Mouse (Mus musculus) brown adipose tissue, adult 24 weeks (tissue): Measurements from ENCODE around the gene Zbtb17. TPM values are rescaled to one million over a fixed set of nuclear protein-coding genes. Genes with fewer than 3 reads are reported as not detected.

Experiments
- H3K27ac ChIP-seq: fragments of 200-500 bp; replicated peaks from 2 replicates; pipeline ENCODE4 v1.5.1; 2012; ENCODE audit warnings: low read depth, mild to moderate bottlenecking, low read length
- H3K4me1 ChIP-seq: fragments of 200-500 bp; 2 replicates; pipeline ENCODE4 v1.6.1; 2012; ENCODE audit warnings: low read length, mixed read lengths; ENCODE audit not compliant: control insufficient read depth, insufficient read depth, insufficient read length
- H3K4me3 ChIP-seq: fragments of 200-500 bp; 2 replicates; pipeline ENCODE4 v1.5.1; 2012; ENCODE audit warnings: low read depth, mild to moderate bottlenecking, low read length, moderate library complexity; ENCODE audit not compliant: insufficient read depth
- polyA plus RNA-seq: library from polyadenylated mRNA; stranded (reverse); fragments of >200 nt; gene quantifications from 2 replicates; pipeline ENCODE4 v1.2.4, GENCODE M21; 2012; ENCODE audit not compliant: missing spikeins, insufficient read depth, insufficient read length

Zbtb17 gene
- polyA plus RNA-seq, 1 experiment: 5.1 TPM

DNA sequence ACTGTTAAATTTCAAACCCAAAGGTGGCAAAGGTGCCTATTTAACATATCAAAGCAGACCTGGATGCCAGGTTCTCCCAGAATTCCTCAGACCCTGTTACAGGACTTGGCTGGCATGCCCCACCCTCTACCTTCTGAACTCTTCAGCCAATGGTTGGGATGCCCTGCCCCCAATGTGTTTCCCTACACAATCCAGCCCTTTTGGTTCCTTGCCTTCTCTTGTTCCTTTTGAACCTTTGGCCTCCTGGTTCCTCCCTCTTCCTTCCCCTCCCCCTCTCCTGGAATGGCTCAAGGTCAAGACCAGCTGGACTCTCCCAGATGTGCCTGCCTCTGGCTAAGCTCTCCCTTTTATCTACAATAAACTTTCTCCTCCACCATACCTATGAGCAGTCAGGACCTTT, 3.6 kb upstream of the Zbtb17 start:
- Histone ChIP-seq H3K27ac (no peak overlapping the region), H3K4me1 (peaks cover 12% of the 10 kb centered on the region), H3K4me3 (no peak overlapping the region)

DNA sequence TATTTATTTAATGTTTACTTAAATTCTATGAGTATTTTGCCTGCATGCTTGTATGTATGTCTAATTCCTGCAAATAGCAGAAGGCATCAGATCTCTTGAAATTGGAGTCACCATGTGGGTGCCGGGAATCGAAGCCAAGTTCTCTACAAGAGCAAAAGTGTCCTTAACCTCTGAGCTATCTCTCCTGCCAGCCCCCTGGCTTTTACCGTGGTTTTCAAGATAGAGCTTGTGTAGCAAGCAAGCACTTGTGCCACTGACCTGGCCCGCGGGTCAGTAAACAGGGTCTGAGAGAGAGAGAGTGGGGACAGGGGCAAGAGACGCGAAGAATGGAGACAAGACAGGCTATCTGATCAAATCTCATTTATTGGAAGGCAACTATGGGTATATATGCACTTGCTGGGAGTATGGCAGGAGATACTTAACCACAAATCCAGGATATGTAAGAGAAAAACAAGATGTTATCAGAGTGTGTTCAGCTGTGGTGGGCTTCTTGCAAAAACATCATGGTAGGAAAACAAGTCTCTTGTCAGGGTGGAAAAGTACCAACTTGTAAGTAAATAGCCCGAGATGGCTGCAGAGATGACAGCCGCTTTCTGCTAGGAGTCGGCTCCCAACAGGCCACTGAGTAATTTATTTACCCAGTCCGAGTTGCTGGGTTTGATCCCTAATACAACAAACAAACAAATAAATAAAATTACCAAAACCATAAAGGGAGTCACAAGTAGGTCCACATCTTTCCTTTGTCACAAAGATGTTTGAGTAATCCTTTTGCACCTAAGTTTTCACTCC, 619 bp upstream of the Zbtb17 start:
- peaks cover 12% of the 10 kb centered on the region for H3K4me1 ChIP-seq
- peak overlapping the region; percentile 62; the same call in 1 of the 2 replicates for H3K27ac ChIP-seq
- peak overlapping the region; percentile 88 for H3K4me3 ChIP-seq

DNA sequence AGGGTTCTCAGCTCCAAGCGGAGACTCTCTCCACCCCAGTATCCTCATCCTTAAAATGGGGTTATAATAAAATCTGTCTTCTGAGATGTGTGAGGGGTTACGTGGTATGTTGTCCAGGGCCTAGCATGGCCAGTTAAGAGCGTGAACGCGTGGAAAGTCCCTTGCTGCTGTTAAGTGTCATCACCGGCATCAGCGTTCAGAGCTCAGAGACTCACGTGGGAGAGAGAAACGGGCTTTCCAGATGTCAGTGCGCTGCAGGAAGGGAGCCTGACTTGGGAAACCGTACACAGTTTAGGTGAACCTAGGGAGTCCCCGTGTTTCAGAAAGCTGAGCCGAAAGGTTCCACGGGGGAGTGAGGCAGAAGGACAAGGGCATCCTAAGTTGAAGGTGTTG, 870 bp downstream of the Zbtb17 start:
- peak overlapping the region; percentile 84 for H3K4me3 ChIP-seq
- no peak overlapping the region for H3K27ac ChIP-seq
- peaks cover 12% of the 10 kb centered on the region for H3K4me1 ChIP-seq

DNA sequence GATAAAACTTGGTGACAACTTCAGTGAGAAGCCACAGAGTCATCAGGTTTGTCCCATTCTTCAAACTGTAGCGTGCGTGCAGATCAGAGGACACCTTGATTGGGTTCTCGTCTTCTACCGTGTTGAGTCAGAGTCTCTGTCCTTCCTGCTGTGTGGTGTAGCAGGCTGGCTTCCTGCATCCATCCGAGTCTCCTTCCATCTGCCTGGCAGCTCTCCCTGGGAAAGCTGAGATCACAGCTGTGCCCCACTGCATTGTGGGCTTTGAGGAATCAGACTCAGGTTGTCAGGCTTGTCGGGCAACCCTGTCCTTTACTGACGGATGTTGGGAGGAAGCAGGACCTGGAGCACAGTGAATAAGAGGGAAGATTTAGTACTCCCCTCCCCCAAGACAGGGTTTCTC, 1.8 kb downstream of the Zbtb17 start:
- no peak overlapping the region for H3K27ac ChIP-seq
- no peak overlapping the region for H3K4me3 ChIP-seq
- H3K4me1 ChIP-seq: peaks cover 7% of the 10 kb centered on the region; the same call in 1 of the 2 replicates

DNA sequence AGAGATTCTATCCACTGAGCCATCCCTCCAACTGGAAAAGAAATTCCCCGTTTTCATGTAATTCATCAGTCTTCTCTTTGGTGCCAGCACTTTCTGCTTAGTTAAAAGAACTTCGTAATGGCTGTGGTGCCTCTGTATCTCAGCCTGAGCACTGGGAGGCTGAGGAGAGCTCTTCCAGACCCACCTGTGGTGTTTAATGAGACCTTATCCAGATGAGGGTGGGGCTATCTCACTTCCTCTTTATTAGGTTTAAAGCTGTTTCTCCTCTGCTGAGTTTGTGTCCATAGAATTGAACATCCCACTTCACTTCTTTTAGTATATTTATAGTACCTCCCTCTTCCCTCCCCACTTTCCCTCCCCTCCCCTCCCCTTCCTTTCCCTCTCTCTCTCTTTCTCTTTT, 6.8 kb downstream of the Zbtb17 start:
- no peak overlapping the region for H3K4me3 ChIP-seq
- no peak overlapping the region for H3K27ac ChIP-seq
- peaks cover 7% of the 10 kb centered on the region; the same call in 1 of the 2 replicates for H3K4me1 ChIP-seq

DNA sequence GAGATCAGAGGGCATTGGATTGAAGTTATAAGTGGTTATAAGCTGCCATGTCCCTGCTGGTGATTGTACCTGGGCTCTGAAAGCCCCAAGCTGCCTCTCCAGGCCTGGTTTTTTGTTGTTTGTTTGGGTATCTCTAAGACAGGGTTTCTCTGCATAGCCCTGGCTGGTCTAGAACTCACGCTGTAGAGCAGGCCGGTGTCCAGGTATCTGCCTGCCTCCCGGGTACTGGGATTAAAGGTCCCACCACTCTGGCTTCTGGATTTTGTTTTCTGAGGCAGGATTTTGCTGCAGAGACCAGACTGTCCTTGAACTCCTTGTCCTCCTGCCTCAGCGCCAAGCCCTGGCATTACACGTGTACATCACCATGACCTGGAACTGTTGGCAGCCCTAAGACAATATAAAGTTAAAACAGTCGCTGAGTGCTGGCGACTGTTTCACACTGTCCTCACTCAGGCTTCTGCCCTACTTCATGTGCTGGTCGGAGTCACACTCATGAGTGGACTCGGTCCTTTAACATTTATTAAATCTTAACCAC, 7.5 kb downstream of the Zbtb17 start:
- Histone ChIP-seq H3K4me1 (0 out of 2 replicates have a peak, but pooled peaks cover 7% of the 10 kb centered on the region), H3K4me3 (no peak overlapping the region), H3K27ac (no peak overlapping the region)

DNA sequence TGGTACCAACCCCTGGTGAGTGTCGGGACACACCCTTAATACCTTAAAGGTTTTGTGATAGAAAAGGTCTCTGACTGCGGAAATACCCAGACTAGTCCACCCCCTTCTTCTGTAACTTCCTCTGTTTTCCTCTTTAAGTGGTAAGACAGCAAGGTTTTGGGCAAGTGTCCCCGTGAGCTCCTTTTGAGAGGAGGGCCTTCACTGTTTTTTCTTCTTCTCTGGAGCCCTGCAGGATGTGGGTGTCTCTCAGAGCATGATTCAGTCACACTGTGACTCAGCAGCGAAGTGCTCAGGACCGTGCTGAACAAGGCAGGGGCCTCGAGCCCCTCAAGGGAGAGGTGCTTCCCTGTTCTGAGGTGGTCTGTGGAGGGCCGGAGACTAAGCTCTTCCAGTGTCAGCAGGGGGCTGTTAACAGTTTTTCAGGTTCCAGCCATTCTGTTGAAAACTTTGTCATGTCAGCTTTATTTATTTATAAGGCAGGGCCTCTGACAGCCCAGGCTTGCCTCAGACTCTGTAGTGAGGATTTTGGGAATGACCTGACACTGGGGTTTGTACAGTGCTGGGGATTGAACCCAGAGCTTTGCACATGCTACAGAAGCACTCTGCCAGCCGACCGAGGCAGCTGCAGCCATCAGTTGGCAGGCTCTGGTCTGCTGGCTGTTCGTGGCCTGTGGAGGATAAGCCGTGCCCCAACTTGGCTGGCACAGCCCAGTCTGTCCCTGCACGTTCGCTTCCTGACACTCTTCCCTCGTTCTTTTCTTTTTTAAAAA, 10.3 kb downstream of the Zbtb17 start:
- H3K27ac ChIP-seq: no peak overlapping the region
- H3K4me3 ChIP-seq: no peak overlapping the region
- 0 out of 2 replicates have a peak, but pooled peaks cover 7% of the 10 kb centered on the region for H3K4me1 ChIP-seq

DNA sequence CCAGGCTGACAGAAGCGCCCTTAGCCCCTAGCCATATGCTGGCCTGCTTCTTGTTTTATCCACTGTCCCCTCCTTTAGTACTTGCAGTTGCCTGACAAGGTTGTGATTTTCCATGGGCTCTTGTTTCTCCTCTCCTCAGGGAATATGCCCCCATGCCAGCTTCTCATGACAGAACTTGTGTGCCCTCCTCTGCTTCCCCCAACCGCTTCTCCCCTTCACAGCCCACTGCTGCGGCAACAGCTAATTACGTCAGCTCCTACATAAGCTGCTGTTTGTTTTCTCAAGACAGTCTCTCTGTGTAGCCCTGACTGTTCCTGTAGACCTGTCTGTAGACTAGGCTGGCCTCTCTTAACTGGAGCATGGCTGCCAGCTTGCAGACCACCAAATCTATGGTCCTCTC, 11.1 kb downstream of the Zbtb17 start:
- Histone ChIP-seq H3K4me1 (0 out of 2 replicates have a peak, but pooled peaks cover 7% of the 10 kb centered on the region), H3K27ac (no peak overlapping the region), H3K4me3 (no peak overlapping the region)

DNA sequence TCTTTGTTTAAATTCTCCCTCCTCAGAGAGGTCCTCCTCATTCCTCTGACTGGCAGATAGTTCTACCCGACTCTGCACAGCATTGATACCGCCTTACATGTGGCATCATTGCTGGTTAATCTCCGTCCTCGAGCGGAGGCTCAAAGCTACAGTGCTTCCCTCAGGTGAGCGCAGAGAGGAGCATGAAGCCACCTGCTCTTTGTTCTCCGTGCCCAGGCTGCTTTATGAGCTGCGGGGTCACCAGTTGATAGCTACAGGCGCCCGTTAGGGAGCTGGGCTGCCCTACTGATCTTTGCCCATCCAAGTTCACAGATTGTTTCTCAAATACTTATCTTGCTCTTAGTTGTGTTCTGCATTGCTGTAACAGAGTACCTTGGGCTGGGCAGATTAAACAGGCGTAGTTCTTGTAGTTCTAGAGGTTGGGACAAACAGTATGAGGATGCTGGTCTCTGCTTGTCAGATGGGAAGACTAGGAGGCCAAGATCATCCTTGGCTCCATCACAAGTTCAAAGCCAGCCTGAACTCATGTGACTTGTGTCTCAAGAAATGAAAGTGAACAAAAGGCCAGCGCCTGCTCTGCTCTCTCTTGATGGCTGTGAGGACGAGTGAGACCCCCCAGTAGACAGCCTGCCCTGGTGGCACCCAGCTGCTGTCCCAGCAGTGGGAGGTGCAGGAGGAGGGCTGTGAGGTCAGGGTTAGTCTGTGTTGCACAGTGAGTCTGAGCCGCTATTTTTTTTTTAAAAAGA, 11.9 kb downstream of the Zbtb17 start:
- H3K4me3 ChIP-seq: no peak overlapping the region
- 0 out of 2 replicates have a peak, but pooled peaks cover 7% of the 10 kb centered on the region for H3K4me1 ChIP-seq
- no peak overlapping the region for H3K27ac ChIP-seq

DNA sequence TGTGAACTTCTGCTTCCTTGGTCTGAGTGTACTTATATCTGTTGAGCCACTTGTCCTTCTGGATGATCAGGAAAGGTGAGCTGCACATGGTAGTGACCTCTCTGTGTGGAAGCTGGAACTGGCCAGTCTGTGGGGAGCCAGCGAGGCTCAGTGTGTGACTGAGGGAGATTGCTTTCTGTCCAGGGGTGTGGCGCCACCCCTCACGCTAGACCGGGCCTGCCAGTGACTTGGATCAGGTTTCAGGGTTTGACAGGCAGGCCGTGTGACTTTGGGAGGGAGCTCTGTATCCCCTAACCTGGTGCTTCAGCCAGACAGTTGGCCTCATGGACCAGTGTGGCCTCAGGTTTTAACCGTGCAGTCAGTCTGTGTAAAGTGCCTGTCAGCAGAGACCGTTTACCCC, 13.8 kb downstream of the Zbtb17 start:
- Histone ChIP-seq H3K27ac (no peak overlapping the region), H3K4me1 (0 out of 2 replicates have a peak, but pooled peaks cover 7% of the 10 kb centered on the region), H3K4me3 (no peak overlapping the region)

DNA sequence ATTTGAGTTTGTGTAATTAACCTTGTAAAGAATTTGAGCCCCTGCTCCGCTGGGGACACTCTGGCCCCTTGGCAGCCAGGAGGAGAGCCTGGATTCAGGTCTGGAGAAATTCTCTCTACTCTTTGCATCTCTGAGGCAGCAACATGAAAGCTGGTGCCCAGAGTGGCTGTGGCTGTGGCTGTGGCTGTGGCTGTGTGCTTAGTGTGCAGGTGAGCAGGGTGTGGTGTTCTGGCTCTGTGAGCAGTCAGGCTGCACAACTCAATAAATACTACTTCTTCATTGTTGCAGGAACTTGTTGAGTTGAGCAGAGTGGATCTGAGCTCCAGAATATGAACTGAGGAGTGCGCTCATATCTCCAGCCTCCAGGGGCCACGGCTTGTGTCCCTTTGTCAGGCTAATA, 14.4 kb downstream of the Zbtb17 start:
- H3K27ac ChIP-seq: no peak overlapping the region
- H3K4me1 ChIP-seq: 0 out of 2 replicates have a peak, but pooled peaks cover 7% of the 10 kb centered on the region

DNA sequence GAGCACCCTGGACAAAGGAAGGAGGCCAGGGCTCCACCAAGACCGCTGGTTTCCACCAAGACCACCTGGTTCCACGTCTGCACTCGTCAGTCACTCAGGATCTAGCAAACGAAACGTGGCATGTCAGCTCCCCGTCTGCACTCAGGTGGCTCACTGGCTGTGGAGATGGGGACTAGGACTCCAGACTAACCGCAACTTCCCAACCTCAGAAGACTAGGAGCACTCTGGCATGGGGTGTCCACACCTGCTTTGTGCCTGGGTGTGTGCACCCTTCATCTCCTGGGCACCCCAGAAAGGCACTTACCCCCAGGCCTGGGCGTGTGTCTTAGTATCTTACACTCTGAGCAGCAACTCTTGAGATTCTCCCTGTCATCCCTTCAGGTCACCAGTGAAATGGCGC, 15.3 kb downstream of the Zbtb17 start:
- H3K27ac ChIP-seq: no peak overlapping the region
- 0 out of 2 replicates have a peak, but pooled peaks cover 2% of the 10 kb centered on the region for H3K4me1 ChIP-seq
- no peak overlapping the region for H3K4me3 ChIP-seq

More for the DNA sequence above, 14.4 kb downstream of the Zbtb17 start:
- no peak overlapping the region for H3K4me3 ChIP-seq

DNA sequence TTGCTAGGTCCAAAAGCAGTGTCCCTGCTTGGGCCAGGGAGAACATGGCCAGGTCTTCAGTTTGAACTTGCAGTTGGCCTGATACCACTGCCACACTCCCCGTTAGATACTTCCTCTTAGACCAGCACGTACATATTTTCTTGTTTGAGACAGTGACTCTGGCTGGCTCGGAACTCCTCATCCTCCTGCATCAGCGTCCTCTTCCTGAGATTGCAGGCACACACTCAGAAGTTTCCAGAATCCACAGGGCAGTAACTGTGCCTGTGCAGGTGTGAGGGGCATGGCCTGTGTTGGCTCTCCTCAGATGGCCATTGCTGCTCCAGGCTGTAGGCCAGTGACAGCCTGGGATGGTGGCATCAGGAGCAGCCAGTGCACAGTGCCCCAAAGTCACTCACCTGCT, 16.0 kb downstream of the Zbtb17 start:
- H3K27ac ChIP-seq: no peak overlapping the region

DNA sequence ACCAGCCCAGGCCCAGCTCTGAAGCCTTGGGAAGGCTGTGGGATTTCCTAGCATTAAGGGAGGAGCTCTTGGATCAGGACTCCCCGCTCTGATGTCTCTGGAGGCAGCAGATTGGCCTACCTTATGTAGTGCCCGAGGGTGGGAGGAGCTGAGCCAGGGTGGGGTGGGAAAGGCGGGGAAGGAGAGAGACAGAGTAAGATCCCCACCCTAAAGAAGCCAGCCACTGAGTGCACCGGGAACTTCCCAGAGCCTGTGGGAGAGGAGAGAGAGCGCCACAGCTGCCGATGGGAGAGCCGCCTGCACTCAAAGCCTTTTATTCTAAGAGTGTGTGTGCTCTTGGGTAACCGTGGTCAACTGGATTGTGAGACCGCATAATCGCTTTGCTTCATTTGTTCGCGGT, 16.6 kb downstream of the Zbtb17 start:
- Histone ChIP-seq H3K4me1 (no peaks in the 10 kb centered on the region), H3K27ac (no peak overlapping the region), H3K4me3 (no peak overlapping the region)

More for the DNA sequence above, 16.0 kb downstream of the Zbtb17 start:
- Histone ChIP-seq H3K4me1 (no peaks in the 10 kb centered on the region), H3K4me3 (no peak overlapping the region)

DNA sequence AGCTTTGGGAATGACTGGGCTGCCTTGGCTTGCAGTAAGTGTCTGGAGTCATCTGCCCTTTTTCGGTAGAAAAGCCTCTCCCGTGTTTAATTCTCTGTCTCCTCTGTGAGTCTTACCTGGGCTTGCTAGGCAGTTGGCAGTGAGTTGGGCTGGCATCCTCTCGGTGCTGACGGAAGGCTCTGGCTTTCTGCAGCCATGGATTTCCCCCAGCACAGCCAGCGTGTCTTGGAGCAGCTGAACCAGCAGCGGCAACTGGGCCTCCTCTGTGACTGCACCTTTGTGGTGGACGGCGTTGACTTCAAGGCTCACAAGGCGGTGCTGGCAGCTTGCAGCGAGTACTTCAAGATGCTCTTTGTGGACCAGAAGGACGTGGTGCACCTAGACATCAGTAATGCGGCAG, 17.1 kb downstream of the Zbtb17 start:
- Histone ChIP-seq H3K4me3 (no peak overlapping the region), H3K27ac (no peak overlapping the region), H3K4me1 (no peaks in the 10 kb centered on the region)
